Mouse (Mus musculus) cortical plate, adult 2 months (tissue): ENCODE measurements around the gene Dscam. TPM values are rescaled to one million over a fixed set of nuclear protein-coding genes. Genes with fewer than 3 reads are reported as not detected.

Source experiments
- H3K27ac ChIP-seq: fragments of 200-500 bp; 2 replicates; pipeline ENCODE4 v1.5.1; 2012; ENCODE audit warnings: low read length, control low read depth, inconsistent platforms; ENCODE audit not compliant: insufficient read depth
- H3K4me1 ChIP-seq: fragments of 200-500 bp; 2 replicates; pipeline ENCODE4 v1.6.1; 2011; ENCODE audit warnings: low read length; ENCODE audit not compliant: control insufficient read depth, insufficient read depth
- H3K4me3 ChIP-seq: fragments of 200-500 bp; 2 replicates; pipeline ENCODE4 v1.5.1; 2011; ENCODE audit warnings: mild to moderate bottlenecking, low read length, control low read depth; ENCODE audit not compliant: insufficient read depth
- CTCF ChIP-seq: fragments of 200-500 bp; IDR thresholded peaks from 2 replicates; pipeline ENCODE4 v1.5.1; 2011; ENCODE audit warnings: mild to moderate bottlenecking, control low read depth, low read length; ENCODE audit not compliant: insufficient read depth; ENCODE audit errors: extremely low read depth
- POLR2A ChIP-seq: fragments of 200-500 bp; IDR thresholded peaks from 2 replicates; pipeline ENCODE4 v1.6.1; 2011; ENCODE audit warnings: mild to moderate bottlenecking, low read length, control low read depth; ENCODE audit not compliant: insufficient read depth; ENCODE audit errors: extremely low read depth
- polyA plus RNA-seq: library from polyadenylated mRNA; depleted of rRNA; stranded (reverse); fragments of >200 nt; gene quantifications from 2 replicates; pipeline ENCODE4 v1.2.3, GENCODE M21; 2012

Dscam gene
- polyA plus RNA-seq, 1 experiment: 20.4 TPM

- peaks cover 6% of the 10 kb centered on the region; the same call in 1 of the 2 replicates for H3K4me1 ChIP-seq
- no peak overlapping the region for H3K27ac ChIP-seq
- no peak overlapping the region for H3K4me3 ChIP-seq
- TF ChIP-seq POLR2A: no peak
- no peak for TF ChIP-seq CTCF
These were observed 325.0 kb downstream of the Dscam start for GRCm38 (mm10) chr16:96845475-96846098.

- TF ChIP-seq CTCF (no peak), POLR2A (no peak)
- no peak overlapping the region for H3K27ac ChIP-seq
- no peak overlapping the region for H3K4me3 ChIP-seq
- H3K4me1 ChIP-seq: peaks cover 6% of the 10 kb centered on the region; the same call in 1 of the 2 replicates
These were observed 326.7 kb downstream of the Dscam start for GRCm38 (mm10) chr16:96843691-96844400.

- Histone ChIP-seq H3K4me3 (no peak overlapping the region), H3K27ac (no peak overlapping the region), H3K4me1 (peaks cover 6% of the 10 kb centered on the region; the same call in 1 of the 2 replicates)
- no peak for TF ChIP-seq CTCF
- no peak for TF ChIP-seq POLR2A
These were observed 327.7 kb downstream of the Dscam start for GRCm38 (mm10) chr16:96842829-96843360.

- Histone ChIP-seq H3K4me1 (no peaks in the 10 kb centered on the region), H3K27ac (no peak overlapping the region), H3K4me3 (no peak overlapping the region)
- TF ChIP-seq CTCF: peak; percentile 71
- TF ChIP-seq POLR2A: no peak
These were observed 350.9 kb downstream of the Dscam start for GRCm38 (mm10) chr16:96819649-96820048.

GRCm38 (mm10) chr16:96806298-96806697 lies 364.3 kb downstream of the Dscam start:
- H3K4me3 ChIP-seq: no peak overlapping the region
- TF ChIP-seq POLR2A (no peak), CTCF (no peak)
- H3K27ac ChIP-seq: no peak overlapping the region
- peaks cover 7% of the 10 kb centered on the region for H3K4me1 ChIP-seq

- TF ChIP-seq POLR2A (no peak), CTCF (no peak)
These were observed 367.9 kb downstream of the Dscam start for GRCm38 (mm10) chr16:96802636-96803035.

GRCm38 (mm10) chr16:96801650-96802237 lies 368.8 kb downstream of the Dscam start:
- Histone ChIP-seq H3K27ac (no peak overlapping the region), H3K4me1 (peaks cover 8% of the 10 kb centered on the region), H3K4me3 (no peak overlapping the region)
- TF ChIP-seq POLR2A (no peak), CTCF (no peak)

More at GRCm38 (mm10) chr16:96802636-96803035, 367.9 kb downstream of the Dscam start:
- Histone ChIP-seq H3K4me1 (peaks cover 8% of the 10 kb centered on the region), H3K27ac (no peak overlapping the region), H3K4me3 (no peak overlapping the region)

- Histone ChIP-seq H3K27ac (no peak overlapping the region), H3K4me3 (no peak overlapping the region), H3K4me1 (no peaks in the 10 kb centered on the region)
- TF ChIP-seq POLR2A (no peak), CTCF (peak; percentile 54)
These were observed 375.1 kb downstream of the Dscam start for GRCm38 (mm10) chr16:96795431-96795830.

GRCm38 (mm10) chr16:96791307-96791706 lies 379.2 kb downstream of the Dscam start:
- Histone ChIP-seq H3K4me1 (no peaks in the 10 kb centered on the region), H3K27ac (no peak overlapping the region), H3K4me3 (no peak overlapping the region)
- TF ChIP-seq POLR2A (no peak), CTCF (no peak)
